Mouse (Mus musculus) brain, embryonic 14.5 days (tissue): ENCODE results near the gene Col23a1.

Experiments used
- CTCF ChIP-seq: fragments of 200-500 bp; IDR thresholded peaks from 2 replicates; pipeline ENCODE4 v1.5.1; 2012; ENCODE audit warnings: inconsistent platforms, mild to moderate bottlenecking, moderate library complexity, borderline replicate concordance; ENCODE audit not compliant: insufficient read depth, insufficient read length; ENCODE audit errors: extremely low read depth
- POLR2A ChIP-seq: fragments of 200-500 bp; IDR thresholded peaks from 2 replicates; pipeline ENCODE4 v1.6.1; 2012; ENCODE audit warnings: mild to moderate bottlenecking, inconsistent platforms, borderline replicate concordance; ENCODE audit not compliant: poor library complexity, insufficient read depth, insufficient read length, severe bottlenecking; ENCODE audit errors: extremely low read depth

- TF ChIP-seq CTCF (no peak), POLR2A (no peak)
These were observed 340.1 kb downstream of the Col23a1 start for GRCm38 (mm10) chr11:51629651-51630314.
